Mouse (Mus musculus) spleen, postnatal 10 days (tissue): ENCODE measurements around the gene Sh3glb2.

ENCODE experiments used
- DNase-seq, 2 experiments: peaks; one replicate each; pipeline ENCODE4 v3.0.0; 2021 to 2022; ENCODE audit warnings: low spot score in 2 of 2

Sh3glb2 gene

DNA sequence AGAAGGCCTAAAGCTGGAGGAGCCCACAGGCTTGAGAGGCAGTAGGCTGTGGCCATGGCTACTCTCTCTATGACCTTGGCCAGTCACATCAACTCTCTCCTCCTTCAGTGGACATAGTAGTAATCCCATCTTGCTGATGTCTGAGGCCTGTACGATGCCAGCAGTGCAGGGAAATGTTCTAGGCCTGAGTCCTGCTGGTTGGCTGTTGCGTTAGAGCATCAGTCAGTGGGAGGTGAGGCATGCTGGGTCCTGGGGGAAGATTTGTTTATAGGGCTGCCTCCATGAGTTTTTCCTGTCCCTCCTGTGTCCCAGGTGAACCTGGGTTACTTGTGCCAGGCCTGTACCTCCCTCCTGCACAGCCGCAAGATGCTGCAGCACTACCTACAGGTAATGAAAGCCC lies 17.1 kb downstream of the Sh3glb2 start:
- DNase-seq = no peak

GRCm38 (mm10) chr2:30337179-30337578 lies 22.0 kb downstream of the Sh3glb2 start:
- DNase-seq = no peak

- DNase-seq = no peak
Observed at GRCm38 (mm10) chr2:30336174-30336915, 22.8 kb downstream of the Sh3glb2 start.

DNA sequence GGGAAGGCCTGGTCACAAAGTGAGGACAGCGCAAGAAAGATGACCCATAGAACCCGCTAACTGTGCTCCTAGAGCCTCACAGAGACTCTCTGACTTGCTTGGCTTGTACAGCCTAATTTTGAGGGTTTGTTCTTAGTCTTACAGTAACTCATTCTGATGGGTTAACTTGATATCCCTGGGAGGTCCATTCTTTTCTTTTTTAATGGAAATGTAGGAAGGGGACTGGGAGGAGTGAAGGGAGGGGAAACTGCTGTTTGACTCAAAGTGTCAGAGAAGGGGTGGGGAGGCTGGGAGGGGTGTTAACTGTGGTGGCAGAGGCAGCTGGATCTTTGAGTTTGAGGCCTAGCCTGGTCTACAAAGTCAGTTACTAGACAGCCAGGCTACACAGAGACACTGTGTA lies 23.8 kb downstream of the Sh3glb2 start:
- no peak for DNase-seq

GRCm38 (mm10) chr2:30328791-30329190 lies 30.3 kb downstream of the Sh3glb2 start:
- DNase-seq = no peak

- no peak for DNase-seq
Observed at GRCm38 (mm10) chr2:30327276-30327675, 31.9 kb downstream of the Sh3glb2 start.

DNA sequence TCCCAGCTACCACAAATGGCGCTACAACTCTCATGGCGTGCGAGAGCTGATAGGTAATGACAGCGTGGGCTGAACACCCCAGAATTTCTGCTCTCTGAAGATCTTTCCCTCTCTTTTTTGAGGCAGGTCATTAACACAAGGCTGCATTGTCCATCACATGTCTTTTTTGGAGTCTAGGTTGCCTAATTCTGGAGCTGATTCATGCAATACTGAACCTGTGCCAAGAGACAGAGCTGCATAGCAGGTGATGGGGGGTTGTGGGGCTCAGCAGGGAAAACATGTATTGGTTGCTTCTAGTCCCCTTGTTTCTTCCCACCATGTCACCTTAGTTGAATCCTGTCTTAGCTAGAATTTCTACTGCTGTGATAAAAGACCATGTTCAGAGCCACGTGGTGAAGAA lies 33.8 kb downstream of the Sh3glb2 start:
- no peak for DNase-seq

DNA sequence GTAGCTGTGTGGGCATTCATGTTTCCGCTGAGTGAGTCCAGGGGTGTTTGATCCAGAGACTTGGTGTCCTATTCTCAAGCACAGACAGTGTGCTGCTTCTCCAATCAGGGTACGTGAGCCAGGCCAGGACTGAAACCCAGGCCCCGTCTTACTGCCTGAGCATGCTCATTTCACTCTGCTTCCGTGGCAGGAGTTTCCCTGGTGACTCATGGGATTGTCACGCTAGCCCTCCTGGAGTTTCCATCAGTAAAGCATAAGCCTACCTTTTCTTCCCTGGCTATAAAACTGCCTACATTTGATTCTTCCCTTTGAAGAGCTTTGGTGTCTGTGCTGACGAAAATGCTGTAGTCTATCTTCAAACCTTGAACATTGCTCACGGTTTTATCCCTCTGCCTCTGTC lies 36.0 kb downstream of the Sh3glb2 start:
- no peak for DNase-seq

- DNase-seq = no peak
Observed at GRCm38 (mm10) chr2:30319260-30319659, 39.9 kb downstream of the Sh3glb2 start.

DNA sequence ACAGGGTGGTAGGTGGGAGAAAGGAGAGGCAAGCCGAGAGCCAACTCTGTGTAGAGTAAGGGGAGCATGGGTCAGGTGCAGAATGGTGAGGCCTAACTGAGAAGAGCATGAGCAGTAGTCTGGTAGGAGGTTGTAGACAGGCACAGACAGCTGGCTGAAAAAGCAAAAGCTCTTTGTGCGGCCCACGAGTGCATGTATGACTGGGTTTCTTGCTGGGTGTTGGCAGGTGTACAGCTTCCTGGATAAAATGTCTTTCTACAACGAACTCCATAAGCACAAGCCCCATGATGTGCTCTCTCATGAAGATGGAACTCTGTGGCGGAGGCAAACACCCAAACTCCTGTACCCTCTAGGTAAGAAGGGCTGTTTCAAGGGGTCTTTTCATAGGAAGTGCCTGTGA lies 42.2 kb downstream of the Sh3glb2 start:
- DNase-seq = no peak

- DNase-seq = no peak
Observed at GRCm38 (mm10) chr2:30316136-30316535, 43.0 kb downstream of the Sh3glb2 start.

DNA sequence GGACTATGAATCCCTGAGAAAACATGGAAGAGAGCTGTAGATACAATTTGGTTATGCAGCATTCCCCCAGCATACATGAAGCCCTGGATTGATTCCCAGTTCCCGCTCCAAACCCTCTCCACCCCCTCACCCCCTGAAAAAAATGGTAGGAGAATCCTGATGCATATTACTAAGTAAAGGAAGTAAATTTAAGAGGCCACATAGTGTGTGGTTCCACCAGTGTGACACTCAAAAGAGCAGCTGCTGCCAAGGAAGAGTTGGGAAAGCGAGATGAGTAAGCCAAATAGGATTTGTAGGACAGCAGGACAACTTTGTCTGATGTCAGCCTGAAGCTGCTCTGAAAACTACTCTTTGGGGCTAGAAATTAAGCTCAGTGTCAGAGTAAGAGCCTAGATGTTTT lies 47.7 kb downstream of the Sh3glb2 start:
- DNase-seq = no peak

DNA sequence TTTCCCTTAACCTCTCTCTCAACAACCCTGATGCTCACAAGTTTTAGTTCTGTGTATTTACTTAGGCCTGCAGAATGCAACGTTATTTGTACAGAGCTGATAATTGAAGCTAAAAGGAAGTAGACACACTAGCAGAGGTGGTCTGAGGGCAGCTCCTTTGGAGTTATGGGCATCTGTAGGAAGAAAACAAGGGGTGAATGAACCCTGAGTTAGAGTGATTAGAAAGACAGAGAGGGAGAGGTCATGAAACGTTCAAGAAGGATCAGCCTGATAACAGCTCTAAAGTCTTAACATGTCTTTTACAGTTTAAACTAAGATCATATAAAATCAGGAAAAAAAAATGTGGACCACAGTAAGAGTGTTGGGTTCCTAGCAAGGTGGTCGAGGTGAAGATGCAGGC lies 49.8 kb downstream of the Sh3glb2 start:
- DNase-seq = no peak

- DNase-seq = no peak
Observed at GRCm38 (mm10) chr2:30306087-30306486, 53.0 kb downstream of the Sh3glb2 start.

DNA sequence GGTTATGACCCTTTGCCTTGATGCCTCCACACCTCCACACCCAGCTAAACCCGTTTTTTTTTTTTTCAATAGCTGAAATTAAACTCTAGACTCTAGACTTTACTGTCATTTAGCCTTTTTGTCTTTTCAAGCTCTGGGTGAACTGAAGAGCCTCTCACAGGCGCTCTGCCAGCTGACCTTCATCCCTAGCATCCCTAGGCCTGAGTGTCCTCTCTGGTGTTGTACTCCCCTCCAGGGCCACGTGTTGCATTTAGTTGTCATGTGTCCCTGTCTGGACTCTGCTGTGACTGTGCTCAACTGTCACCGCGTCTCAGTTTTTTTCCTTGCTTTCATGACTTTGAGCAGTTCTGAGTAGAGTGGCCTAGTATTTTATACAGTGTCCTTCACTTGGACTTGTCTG lies 59.2 kb downstream of the Sh3glb2 start:
- no peak for DNase-seq

GRCm38 (mm10) chr2:30299525-30299924 lies 59.6 kb downstream of the Sh3glb2 start:
- no peak for DNase-seq
